Mouse (Mus musculus) intestine, embryonic 16.5 days (tissue): ENCODE measurements at regions not wholly inside any gene's neighbourhood (a gene's known extent, or its start where the extent isn't known, plus 50 kb on each side); places are given as distances from the start of the nearest gene placed in this dataset.

ENCODE experiments used
- ATAC-seq: fragments of 200-750 bp; cut with Nextera tagmentation; 2 replicates; pipeline ENCODE4 v1.8.0; 2017; ENCODE audit warnings: moderate TSS enrichment, moderate library complexity
- H3K27ac ChIP-seq: fragments of 300-500 bp; sonication (generic); 2 replicates; pipeline ENCODE4 v1.5.1; 2014; ENCODE audit warnings: mild to moderate bottlenecking, low read length
- H3K27me3 ChIP-seq: fragments of 300-500 bp; sonication (generic); replicated peaks from 2 replicates; pipeline ENCODE4 v1.6.1; 2014; ENCODE audit warnings: low read length, control low read depth, mixed read lengths; ENCODE audit not compliant: control insufficient read depth, insufficient read depth
- H3K36me3 ChIP-seq: fragments of 300-500 bp; sonication (generic); 2 replicates; pipeline ENCODE4 v1.6.1; 2014; ENCODE audit warnings: low read length, control low read depth; ENCODE audit not compliant: control insufficient read depth, insufficient read depth
- H3K4me1 ChIP-seq: fragments of 300-500 bp; sonication (generic); 2 replicates; pipeline ENCODE4 v1.6.1; 2014; ENCODE audit warnings: low read length, control low read depth, mixed read lengths; ENCODE audit not compliant: control insufficient read depth, insufficient read depth
- H3K4me2 ChIP-seq: fragments of 300-500 bp; sonication (generic); 2 replicates; pipeline ENCODE4 v1.6.1; 2014; ENCODE audit warnings: low read depth, low read length, control low read depth
- H3K4me3 ChIP-seq: fragments of 300-500 bp; sonication (generic); 2 replicates; pipeline ENCODE4 v1.5.1; 2014; ENCODE audit warnings: mild to moderate bottlenecking, low read length
- H3K9ac ChIP-seq: fragments of 300-500 bp; sonication (generic); 2 replicates; pipeline ENCODE4 v1.6.1; 2014; ENCODE audit warnings: low read depth, low read length
- H3K9me3 ChIP-seq: fragments of 300-500 bp; sonication (generic); 2 replicates; pipeline ENCODE4 v1.6.1; 2016; ENCODE audit warnings: low read length, control low read depth; ENCODE audit not compliant: control insufficient read depth
- WGBS: fragments of 180-500 bp; shearing (Covaris S2); extraction: QIAGEN DNeasy Blood & Tissue Kit; methylation state at CpG from one replicate; pipeline ENCODE4 v1.1.7; 2014; 5-methylcytosine and 5-hydroxymethylcytosine counted together

DNA sequence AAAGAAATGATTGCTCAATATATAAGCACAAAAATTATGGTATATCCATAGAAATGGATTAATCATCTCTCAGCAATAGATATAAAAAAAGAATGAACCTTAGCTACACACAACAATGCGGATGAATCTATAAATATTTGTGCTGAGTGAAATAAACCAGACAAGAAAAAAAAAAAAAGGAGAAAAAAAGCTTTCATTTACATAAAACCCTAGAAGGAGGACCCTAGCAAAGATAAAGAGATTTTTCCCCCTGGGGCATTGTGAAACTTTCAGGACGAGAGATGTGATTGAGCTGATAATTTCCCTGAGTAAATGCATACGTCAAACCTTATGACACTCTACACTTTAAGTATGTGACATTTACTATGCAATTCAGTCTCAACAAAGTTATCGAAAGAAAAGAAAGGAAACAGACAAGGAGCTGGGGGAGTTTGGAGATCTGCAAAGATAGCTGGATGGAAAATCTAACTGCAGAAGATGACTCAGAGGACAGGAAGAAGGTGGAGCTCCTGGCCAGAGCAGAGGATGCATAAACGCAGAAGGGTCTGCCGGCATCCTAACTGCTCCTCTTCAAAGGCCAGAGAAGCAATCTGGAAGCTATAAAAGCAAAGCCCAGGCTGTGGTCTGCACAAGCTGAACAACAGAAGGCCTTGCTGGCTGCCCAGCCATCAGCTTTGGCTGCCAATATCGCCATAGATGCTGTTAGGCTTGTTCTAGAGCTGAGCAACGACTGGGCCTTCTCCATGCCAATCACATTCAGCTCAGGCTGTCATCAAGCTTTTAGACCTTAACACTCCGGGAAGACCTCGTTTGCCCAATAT, 115.6 kb upstream of the Nabp1 start:
- H3K9me3 ChIP-seq, result no peaks in the 10 kb centered on the region
- 48% methylated on average over 10 of the region's 10 CpGs for WGBS
- ATAC-seq, result no peak
- H3K4me1 ChIP-seq, result peaks cover 3% of the 10 kb centered on the region
- H3K27me3 ChIP-seq, result no peaks in the 10 kb centered on the region
- H3K4me3 ChIP-seq, result no peak overlapping the region
- H3K9ac ChIP-seq, result no peak overlapping the region
- no peak overlapping the region for H3K27ac ChIP-seq
- H3K36me3 ChIP-seq, result no peaks in the 10 kb centered on the region
- H3K4me2 ChIP-seq, result no peak overlapping the region

DNA sequence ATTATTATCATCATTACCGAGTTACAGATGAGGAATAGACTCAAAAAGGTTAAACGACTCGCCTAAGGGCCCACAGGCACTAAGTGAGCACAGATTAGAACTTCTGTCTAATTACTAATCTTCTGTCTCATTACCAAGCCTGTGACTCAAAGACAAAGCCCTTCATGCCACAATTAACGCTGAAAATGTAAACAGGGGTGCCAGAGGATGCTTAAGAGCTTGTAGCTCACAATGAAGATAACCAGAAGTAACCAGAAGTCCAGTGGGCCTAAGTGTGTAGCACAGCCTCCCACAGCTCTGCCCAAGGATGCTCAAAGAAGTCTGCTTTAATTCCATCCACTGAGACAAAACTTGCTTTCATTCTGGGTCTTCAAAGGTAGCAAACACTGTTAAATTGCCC, 113.7 kb upstream of the Nabp1 start:
- ATAC-seq, result no peak
- H3K9ac ChIP-seq, result no peak overlapping the region

DNA sequence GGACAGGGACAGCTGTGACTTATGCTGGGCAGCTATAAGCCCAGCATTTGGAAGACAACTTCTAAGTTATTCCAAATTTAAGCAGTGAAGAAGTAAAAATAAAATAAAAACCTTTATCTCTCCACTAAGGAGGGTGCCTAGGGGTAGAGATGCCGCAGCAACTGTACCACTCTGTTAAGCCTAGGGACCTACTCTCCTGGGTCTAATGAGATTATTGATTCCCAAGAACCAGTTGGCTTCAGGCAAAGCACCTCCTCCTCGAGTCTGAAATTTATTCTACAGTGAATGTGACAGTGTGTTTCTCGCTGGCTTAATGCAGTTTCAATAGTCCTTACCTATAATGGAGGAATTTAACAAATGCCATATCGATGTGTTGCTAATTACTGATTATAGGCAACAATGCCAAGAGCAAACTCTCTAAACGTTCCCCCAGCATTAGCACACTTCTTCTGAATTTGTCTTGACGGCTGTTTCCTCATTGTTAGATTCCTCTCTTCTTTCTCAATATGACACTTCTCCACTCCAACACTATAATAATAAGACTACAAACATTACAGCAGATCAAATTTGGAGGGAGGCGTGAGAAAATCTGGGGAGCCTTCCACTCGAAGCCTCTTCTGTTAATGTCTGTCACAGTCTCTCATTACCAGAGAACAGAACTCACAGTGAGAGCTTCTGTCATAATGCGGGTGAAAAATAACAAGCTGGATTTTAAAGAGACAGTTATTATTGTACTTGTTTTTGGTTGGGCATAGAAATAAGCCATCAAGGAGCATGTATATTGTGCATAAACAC, 112.6 kb upstream of the Nabp1 start:
- ATAC-seq, result no peak
- Histone ChIP-seq H3K4me1 (peaks cover 3% of the 10 kb centered on the region), H3K4me2 (no peak overlapping the region), H3K4me3 (no peak overlapping the region), H3K9me3 (no peaks in the 10 kb centered on the region), H3K36me3 (no peaks in the 10 kb centered on the region), H3K9ac (no peak overlapping the region), H3K27me3 (no peaks in the 10 kb centered on the region), H3K27ac (no peak overlapping the region)
- 70% methylated on average over 9 of the region's 9 CpGs for WGBS

More for the DNA sequence above, 113.7 kb upstream of the Nabp1 start:
- Histone ChIP-seq H3K27ac (no peak overlapping the region), H3K4me1 (peaks cover 3% of the 10 kb centered on the region), H3K36me3 (no peaks in the 10 kb centered on the region), H3K4me3 (no peak overlapping the region), H3K27me3 (no peaks in the 10 kb centered on the region), H3K4me2 (no peak overlapping the region), H3K9me3 (no peaks in the 10 kb centered on the region)
- WGBS, result 44% methylated on average over 4 of the region's 4 CpGs

DNA sequence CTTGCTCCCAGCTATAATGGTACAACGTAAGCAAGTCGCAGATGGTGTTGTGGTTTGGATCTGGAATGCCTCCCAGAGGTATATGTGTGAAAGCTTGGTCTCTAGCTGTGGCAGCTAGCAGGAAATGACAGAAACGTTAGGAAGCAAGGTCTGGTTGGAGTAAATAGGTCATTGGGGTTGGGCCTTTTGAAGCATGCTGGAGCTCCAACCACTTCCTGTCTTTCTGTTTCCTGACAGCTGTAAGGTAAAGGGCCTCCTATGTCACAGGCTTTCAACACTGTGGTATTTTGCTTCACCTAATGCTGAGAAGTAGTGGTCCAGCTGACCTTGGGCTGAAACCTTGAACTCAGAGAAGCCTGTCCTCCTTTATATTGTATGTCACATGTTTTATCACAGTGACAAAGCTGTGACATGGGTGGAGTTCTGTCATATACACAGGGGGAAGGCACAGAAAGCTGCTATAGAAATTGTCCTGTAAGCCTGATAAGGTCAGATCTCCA, 106.8 kb upstream of the Nabp1 start:
- 46% methylated on average over 3 of the region's 3 CpGs for WGBS
- Histone ChIP-seq H3K4me2 (no peak overlapping the region), H3K36me3 (no peaks in the 10 kb centered on the region), H3K4me3 (no peak overlapping the region), H3K9me3 (no peaks in the 10 kb centered on the region), H3K27me3 (no peaks in the 10 kb centered on the region), H3K9ac (no peak overlapping the region), H3K27ac (no peak overlapping the region), H3K4me1 (no peaks in the 10 kb centered on the region)
- no peak for ATAC-seq

DNA sequence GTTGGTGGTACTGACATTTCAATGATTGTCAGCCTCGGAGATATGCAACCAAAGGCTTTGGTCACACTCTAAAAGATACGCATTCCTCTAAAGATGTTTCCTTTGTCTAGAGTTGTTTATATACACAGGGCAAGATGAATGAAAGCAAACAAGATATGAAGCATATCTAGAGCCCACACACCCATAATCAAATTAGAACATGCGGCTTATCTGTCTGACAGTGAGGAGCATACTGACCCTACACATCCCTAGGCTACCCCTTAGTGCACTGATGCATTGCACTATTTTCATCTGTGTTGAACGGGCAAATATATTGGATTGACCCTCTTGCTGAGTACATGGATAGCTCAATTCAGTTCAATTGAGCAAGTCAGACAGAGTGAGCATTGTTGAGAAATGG, 105.6 kb upstream of the Nabp1 start:
- 68% methylated on average over 4 of the region's 4 CpGs for WGBS
- no peaks in the 10 kb centered on the region for H3K36me3 ChIP-seq
- no peak overlapping the region for H3K4me2 ChIP-seq
- H3K9me3 ChIP-seq, result no peaks in the 10 kb centered on the region
- H3K9ac ChIP-seq, result no peak overlapping the region
- no peak overlapping the region for H3K4me3 ChIP-seq
- no peaks in the 10 kb centered on the region for H3K4me1 ChIP-seq
- H3K27me3 ChIP-seq, result no peaks in the 10 kb centered on the region
- ATAC-seq, result no peak
- H3K27ac ChIP-seq, result no peak overlapping the region

DNA sequence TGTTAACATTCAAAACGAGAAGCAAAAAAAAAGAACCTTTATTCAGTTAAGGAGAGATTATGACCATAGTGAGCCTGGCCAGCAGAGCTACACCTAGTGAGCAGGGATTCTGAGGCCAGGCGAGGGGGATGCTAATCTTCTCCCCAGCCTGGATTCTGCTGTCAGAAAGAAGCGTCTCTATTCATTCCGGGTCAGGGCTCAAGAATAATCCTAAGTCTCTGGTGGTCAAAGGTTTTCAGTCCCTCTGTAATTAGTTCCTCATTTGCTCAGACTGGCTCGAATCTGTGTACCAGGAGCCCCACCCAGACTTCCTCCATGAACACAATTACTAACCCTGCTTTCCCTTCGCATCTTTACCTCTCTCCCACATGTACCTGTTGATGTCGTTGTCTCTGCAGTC, 101.8 kb upstream of the Nabp1 start:
- 39% methylated on average over 7 of the region's 7 CpGs for WGBS
- H3K4me3 ChIP-seq, result no peak overlapping the region
- H3K36me3 ChIP-seq, result no peaks in the 10 kb centered on the region
- H3K9me3 ChIP-seq, result no peaks in the 10 kb centered on the region
- no peaks in the 10 kb centered on the region for H3K27me3 ChIP-seq
- no peak overlapping the region for H3K9ac ChIP-seq
- no peak for ATAC-seq
- no peak overlapping the region for H3K27ac ChIP-seq
- H3K4me1 ChIP-seq, result no peaks in the 10 kb centered on the region
- H3K4me2 ChIP-seq, result no peak overlapping the region

DNA sequence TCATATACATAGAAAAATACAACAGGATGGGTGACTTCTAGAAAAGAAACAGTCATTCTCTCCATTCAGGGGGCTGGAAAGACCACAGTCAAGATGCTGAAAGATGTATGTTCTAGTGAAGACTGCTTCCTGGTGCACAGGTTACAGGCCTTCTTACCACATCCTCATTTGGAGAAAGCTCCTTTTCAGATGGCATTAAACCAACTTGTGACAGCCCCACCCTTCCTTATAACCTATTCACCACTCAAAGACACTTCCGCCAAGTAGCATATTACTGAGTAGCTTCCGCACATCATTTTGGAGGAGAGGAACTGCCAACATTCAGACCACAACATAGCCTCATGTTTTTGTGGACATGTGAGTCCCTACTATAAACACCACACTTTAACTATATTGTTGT, 99.5 kb upstream of the Nabp1 start:
- no peak for ATAC-seq
- H3K4me1 ChIP-seq, result no peaks in the 10 kb centered on the region
- WGBS, result 93% methylated on average over 2 of the region's 2 CpGs

DNA sequence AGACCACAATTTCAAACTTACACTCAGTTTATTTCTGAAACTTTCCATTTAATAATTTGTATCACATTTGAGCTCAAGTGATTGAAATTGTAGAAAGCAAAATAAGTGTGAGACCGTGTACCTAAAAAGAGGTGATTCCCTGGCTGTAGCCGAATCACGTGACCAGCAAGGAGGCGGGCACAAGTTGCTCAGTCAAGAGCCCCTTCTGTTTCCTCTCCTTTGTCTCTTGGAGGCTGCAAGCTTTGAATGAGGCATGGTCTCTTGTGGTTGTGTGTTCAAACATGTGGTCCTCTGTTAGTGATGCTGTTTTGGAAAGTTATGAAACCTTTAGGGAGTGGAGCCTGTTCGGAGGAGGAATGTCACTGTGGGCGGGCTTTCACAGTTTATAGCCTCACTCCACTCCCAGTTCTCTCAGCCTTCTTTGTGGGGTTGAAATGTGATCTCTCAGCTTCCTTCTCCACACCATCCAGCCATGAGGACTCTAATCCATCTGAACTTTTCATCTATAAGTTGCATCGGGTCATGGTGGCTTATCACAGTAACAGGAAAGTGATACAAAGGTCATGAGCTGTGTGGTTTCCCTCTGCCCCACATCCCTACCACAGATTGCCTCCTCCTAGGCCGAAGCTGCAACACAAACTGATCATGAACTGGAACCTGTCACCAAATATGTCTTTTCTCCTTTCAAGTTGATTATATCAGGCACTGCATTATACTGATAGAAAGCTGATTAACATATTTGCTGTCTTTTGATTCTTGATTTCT, 94.3 kb upstream of the Nabp1 start:
- Histone ChIP-seq H3K9me3 (no peaks in the 10 kb centered on the region), H3K27ac (no peak overlapping the region), H3K4me1 (no peaks in the 10 kb centered on the region), H3K27me3 (no peaks in the 10 kb centered on the region), H3K9ac (no peak overlapping the region), H3K4me3 (no peak overlapping the region), H3K36me3 (no peaks in the 10 kb centered on the region), H3K4me2 (no peak overlapping the region)
- 87% methylated on average over 8 of the region's 8 CpGs for WGBS
- ATAC-seq, result no peak

More for the DNA sequence above, 99.5 kb upstream of the Nabp1 start:
- Histone ChIP-seq H3K36me3 (no peaks in the 10 kb centered on the region), H3K9ac (no peak overlapping the region), H3K4me2 (no peak overlapping the region), H3K9me3 (no peaks in the 10 kb centered on the region), H3K27me3 (no peaks in the 10 kb centered on the region), H3K27ac (no peak overlapping the region), H3K4me3 (no peak overlapping the region)

DNA sequence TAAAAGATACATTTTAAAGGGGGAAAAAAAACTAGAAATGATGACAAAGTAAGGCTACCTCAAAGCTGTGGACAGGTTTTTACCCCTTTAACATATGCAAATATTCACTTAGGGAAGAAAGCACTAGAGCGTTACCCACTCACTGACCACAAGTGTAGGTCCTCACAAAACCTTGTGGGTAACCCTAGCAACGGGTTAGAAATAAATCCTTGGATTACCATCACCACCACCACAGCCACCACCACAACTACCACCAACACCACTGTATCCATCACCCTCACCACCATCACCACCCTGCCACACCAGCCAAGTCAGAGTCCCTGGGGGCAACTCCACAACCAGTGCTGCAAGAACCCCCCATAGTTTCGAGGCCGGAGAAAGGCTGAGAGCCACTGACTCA, 91.4 kb upstream of the Nabp1 start:
- no peaks in the 10 kb centered on the region for H3K36me3 ChIP-seq
- no peak overlapping the region for H3K27ac ChIP-seq
- H3K4me1 ChIP-seq, result no peaks in the 10 kb centered on the region
- no peaks in the 10 kb centered on the region for H3K27me3 ChIP-seq
- no peak overlapping the region for H3K9ac ChIP-seq
- H3K4me2 ChIP-seq, result no peak overlapping the region
- 89% methylated on average over 4 of the region's 4 CpGs for WGBS
- no peak for ATAC-seq
- H3K4me3 ChIP-seq, result no peak overlapping the region
- H3K9me3 ChIP-seq, result no peaks in the 10 kb centered on the region
